Mouse (Mus musculus) adrenal gland (tissue): ENCODE measurements around the gene Trappc12.

Experiments used
- intact Hi-C: fragments of 180-260 bp; cut with DNase I; formaldehyde crosslinking; loops from one replicate; pipeline ENCODE4 v1.15.1; 2025
- microRNA-seq, 2 experiments: library from miRNA; unstranded; fragments of <30 nt; microRNA quantifications; one replicate each; pipeline ENCODE4; 2019

Trappc12 gene

DNA sequence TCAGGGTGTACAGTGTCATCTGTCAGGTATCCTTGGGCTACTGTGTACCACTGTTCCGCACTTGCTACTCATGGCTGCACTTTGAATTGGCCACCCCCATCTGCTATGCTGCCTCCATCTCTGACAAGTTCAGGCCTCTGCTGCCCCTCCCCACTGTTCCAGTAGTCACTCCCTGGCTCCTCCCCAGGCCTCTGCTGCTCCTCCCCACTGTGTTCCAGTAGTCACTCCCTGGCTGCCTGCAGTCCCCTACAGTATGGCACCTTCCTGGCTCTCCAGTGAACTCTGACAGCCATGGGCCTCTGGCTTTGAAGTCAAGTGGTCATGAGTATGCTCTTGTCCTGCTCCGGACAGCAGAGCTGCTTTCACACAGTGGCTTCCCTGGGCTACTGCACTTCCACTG, 56.0 kb downstream of the Trappc12 start:
- intact Hi-C loops = no loop called here

DNA sequence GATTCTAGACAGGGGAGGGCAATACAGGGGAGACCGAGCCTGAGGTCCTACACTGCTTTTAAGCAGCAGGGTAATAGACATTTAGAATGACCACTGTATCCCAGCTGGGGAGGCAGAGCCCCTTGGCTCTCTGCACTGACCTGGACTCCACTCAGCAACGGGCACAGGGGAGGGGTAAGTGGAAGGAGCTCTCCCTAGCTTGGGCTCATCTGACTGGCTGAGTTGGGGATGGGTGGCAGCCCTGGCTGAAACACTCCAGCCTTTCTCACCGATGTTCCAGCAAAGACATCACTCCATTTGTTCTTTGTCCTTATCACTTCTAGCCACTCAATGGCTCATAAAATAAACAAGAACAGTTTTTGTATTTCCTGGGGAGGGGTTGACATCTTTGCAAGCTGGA, 56.5 kb downstream of the Trappc12 start:
- intact Hi-C loops = no loop called here

DNA sequence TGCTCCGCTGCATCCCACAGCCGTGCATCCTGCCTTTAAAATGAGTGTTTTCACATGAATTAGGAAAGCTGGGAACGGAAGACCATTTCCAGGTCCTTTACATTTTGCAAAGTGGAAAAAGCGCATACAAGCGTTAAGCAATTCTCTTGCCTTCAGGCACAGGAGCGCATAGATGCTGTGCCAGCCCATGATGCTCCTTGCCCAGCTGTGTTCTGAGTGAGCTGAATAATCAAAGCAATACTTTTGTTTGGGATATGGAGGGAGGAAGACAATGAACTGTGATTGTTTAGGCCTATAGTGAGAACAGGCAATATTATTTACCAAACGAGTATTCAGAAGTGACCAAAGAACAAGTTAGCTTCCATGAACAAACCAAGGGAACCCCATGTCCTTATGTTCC, 59.5 kb downstream of the Trappc12 start:
- intact Hi-C loops = no loop called here

- intact Hi-C loops = no loop called here
Observed at GRCm38 (mm10) chr12:28688996-28689395, 61.3 kb downstream of the Trappc12 start.

DNA sequence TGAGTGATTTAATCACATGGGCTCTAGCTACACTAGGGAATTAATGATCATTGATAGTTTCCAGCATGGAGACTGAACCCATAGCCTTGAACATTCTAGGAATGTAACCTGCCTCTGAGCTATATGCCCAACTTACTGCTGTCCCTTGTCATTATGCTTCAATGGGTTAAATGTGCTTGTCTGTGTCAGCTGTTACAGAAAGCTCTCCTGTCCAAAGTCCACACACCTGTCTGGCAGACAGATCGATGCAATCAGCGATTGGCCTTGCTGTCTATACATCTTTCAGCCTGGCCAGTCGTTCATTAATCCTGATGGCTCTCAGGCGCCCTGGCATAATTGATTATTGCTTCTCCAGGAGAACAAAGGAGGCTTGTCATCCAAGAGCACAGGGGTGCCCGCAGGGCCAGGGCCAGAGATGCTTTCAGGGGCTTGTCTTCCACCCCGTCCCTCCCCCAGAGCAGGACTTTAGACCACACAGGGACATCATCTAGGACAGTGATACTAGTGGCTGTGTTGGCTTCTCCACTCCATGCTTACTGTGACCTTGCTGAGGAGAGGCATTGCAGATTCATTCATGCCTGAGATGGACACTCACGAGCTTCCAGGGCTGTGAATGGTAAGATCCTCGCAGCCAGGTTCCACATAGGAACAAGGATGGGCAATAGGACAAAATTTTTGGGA, 63.9 kb downstream of the Trappc12 start:
- intact Hi-C loops = no loop called here

DNA sequence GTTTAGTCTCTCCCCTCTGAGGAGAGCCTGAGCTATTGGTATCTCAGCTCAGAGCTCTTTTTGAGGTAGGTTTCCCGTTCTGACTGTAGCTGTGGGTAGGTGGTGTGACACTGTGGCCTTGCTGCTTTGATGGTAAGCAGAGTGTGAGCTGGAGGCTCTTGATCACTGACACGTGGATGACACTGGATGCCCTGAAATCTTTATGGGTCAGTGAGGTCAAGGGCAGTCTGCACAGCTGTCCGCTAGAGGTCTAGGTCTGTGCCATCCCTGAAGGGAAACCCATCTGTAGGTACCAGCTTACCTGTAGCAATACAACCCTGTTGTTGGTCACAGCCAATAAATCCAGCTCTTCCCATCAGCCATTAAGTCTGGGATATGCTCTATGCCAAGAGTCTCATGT, 64.5 kb downstream of the Trappc12 start:
- intact Hi-C loops = no loop called here

- intact Hi-C loops = no loop called here
Observed at GRCm38 (mm10) chr12:28684674-28685073, 65.6 kb downstream of the Trappc12 start.

DNA sequence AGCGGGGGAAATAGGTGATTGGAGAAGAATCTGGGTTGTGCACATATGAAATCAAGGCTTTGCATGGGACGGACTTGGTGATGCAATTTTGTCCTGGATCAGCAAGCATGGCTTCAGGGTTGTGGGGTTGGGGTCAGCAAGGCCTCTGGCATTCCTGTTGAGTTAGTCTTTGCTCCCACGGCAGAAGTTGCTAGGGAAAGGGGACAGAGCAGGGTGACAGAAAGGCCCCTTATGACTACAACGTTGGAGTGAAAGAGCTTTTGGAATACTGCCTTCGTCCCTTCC, 74.4 kb downstream of the Trappc12 start:
- intact Hi-C loops = no loop called here

DNA sequence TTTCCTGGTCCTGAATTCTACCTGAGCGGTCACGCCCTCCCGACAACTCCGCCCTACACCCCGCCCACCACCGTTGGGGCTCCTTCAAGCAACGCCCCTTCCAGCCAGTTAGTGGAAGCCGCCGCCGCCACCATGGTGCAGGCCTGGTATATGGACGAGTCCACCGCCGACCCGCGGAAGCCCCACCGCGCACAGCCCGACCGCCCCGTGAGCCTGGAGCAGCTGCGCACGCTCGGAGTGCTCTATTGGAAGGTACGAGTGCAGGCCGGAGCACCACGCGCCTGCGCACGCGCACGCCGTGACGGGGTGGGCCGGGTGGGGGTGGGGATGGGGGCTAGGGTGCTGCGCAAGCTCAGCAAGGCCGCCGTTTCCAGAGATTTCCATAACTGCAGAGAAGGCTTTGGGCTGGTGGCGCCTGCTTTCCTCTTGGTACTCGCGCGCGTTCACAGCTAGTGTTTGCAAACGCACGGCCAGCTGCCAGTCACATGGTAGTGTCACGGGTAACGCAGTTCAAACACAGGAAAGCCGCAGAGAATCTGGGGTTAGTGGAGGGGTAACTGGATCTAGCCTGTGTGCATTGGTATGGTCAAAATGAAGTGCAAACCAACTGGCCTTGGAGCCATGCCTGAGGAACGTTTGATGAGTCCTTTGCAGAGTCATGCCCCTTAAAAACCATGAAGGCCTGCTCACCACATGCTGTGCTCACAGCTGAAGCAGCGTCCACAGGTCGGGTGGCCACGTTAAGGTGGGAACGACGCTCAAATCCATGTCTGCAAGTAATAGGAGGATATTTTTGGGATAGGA, 74.9 kb downstream of the Trappc12 start, which contains the start of gene Adi1:
Gene Adi1, plus strand, starts transcription at position 111 of the 804 bp plus-strand sequence.
- intact Hi-C loops = no loop called here

- intact Hi-C loops = no loop called here
Observed at GRCm38 (mm10) chr12:28674038-28674720, 76.1 kb downstream of the Trappc12 start.

GRCm38 (mm10) chr12:28667287-28667686, 83.0 kb downstream of the Trappc12 start:
- intact Hi-C loops = no loop called here

DNA sequence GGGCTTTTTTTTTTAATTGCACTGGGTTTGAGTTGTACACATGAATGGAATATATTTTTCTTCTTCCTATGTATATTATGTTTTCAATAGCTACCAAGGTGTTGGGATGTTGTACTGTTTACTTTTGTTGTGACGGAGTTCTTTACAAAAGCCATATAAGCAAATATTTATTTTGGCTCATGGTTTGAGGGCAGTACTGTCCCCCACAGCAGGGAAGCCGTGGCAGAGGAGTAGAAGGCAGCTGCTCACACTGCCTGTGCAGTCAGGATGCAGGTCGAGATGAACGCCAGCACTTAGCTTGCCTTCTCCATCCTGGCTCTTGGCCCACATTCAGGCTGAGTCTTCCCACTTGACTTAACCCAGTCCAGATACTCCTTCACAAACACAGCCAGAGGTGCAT, 83.5 kb downstream of the Trappc12 start:
- intact Hi-C loops = no loop called here

DNA sequence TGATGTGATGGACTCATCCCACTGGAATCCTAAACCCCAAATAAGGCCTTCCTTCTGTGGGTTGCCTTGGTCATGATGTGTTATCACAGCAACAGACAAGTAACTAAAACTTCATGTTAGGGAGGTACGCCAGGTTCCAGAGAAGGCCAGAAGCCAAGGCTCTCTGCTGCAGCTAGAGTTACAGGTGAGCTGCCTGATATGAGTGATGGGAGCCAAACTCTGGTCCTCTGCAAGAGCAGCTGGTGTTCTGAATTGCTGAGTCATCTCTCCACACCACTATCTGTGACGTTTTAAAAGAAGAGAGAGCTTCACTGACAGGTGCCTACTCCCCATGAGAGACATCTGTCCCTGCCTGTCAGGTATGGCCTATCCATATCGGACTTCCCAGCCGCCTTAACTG, 87.6 kb downstream of the Trappc12 start:
- intact Hi-C loops = no loop called here

DNA sequence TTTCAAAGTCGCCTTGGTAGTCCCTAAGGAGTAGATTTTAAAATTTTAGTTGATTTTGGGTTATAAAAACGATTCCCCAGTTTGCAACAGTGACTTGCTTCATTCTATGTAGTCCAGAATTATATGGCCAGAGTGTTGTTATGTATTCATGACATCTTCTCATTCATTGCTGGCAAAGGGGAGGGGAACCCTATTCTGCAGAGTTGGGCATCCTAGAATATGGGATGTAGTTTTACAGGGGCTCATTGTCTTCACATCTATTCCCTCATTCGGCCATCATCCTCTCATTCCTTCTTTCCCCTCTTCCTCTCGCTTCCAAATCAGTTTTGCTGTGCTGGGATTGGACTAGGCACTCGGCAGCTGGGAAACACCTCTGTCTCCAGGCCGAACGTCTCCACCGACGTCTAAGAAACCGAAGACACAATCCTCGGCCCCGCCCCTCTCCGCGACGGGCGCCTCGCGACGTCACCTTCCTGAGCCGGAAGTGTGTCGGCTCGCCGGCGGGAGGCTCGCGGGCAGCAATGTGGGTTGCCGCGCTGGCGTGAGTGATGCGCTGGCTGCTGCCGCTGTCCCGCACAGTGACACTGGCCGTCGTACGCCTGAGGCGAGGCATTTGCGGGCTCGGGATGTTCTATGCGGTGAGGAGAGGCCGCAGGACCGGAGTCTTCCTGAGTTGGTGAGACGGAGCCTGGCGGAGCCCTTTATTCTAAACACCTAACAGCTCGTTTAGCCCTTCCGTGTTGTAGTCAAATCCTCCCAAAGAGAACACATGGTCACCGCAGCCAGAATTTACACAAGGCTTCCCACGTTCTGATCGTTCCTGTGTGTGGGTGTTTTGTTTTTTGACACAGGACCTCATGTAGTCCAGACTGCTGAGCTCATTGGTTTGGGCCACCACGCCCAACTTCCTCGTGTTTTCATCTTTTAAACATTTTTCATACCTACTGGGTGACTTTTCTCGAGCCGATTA, 100.8 kb downstream of the Trappc12 start, which contains the start of gene Rnaseh1:
Gene Rnaseh1, plus strand, starts transcription at position 462 of the 970 bp plus-strand sequence.
- intact Hi-C loops = no loop called here

Small RNA genes within 50 kb of the gene (microRNA-seq; reads per million reads assigned to microRNA genes)
- 0.37 to 0.57 reads per million in 2 experiments for gene Mir6937
